Mouse (Mus musculus) myocyte (in vitro differentiated cells): ENCODE measurements around the gene Olfr690. TPM values are rescaled to one million over a fixed set of nuclear protein-coding genes. Genes with fewer than 3 reads are reported as not detected.

ENCODE experiments used
- H3K27me3 ChIP-seq: one replicate; pipeline ENCODE4 v1.6.1; 2011; ENCODE audit not compliant: control insufficient read depth, insufficient read depth, insufficient read length
- H3K36me3 ChIP-seq: one replicate; pipeline ENCODE4 v1.6.1; 2011; ENCODE audit not compliant: control insufficient read depth, insufficient read depth
- H3K4me2 ChIP-seq: one replicate; pipeline ENCODE4 v1.6.1; 2011; ENCODE audit warnings: low read depth, control low read depth
- H3K4me3 ChIP-seq: one replicate; pipeline ENCODE4 v1.5.1; 2011; ENCODE audit warnings: mild to moderate bottlenecking, control low read depth, moderate library complexity
- H3K79me2 ChIP-seq: one replicate; pipeline ENCODE4 v1.6.1; 2011; ENCODE audit not compliant: control insufficient read depth, insufficient read depth
- H3ac ChIP-seq: one replicate; pipeline ENCODE4 v1.6.1; 2011; ENCODE audit not compliant: control insufficient read depth, insufficient read length
- CEBPB ChIP-seq: IDR thresholded peaks from 2 replicates; pipeline ENCODE4 v1.6.1; 2011; ENCODE audit warnings: mild to moderate bottlenecking, moderate library complexity; ENCODE audit not compliant: poor library complexity, insufficient read depth, severe bottlenecking
- E2F4 ChIP-seq: IDR thresholded peaks from one replicate; pipeline ENCODE4 v1.6.1; 2011; ENCODE audit warnings: mild to moderate bottlenecking, control low read depth, moderate library complexity; ENCODE audit not compliant: insufficient read depth
- MAX ChIP-seq: IDR thresholded peaks from one replicate; pipeline ENCODE4 v1.6.1; 2011; ENCODE audit warnings: low read depth, mild to moderate bottlenecking, control low read depth
- MYOD1 ChIP-seq, 3 experiments: IDR thresholded peaks; one replicate each; pipeline ENCODE4 v1.6.1; 2011; ENCODE audit warnings: control low read depth in 2 of 3, low read depth in 2 of 3, mild to moderate bottlenecking in 2 of 3, moderate library complexity in 1 of 3; ENCODE audit not compliant: insufficient read length in 2 of 3, control insufficient read depth in 1 of 3
- MYOG ChIP-seq, 3 experiments: IDR thresholded peaks; one replicate each; pipeline ENCODE4 v1.6.1; 2011; ENCODE audit warnings: control low read depth in 2 of 3, low read depth in 2 of 3, mild to moderate bottlenecking in 2 of 3; ENCODE audit not compliant: insufficient read length in 2 of 3, control insufficient read depth in 1 of 3, insufficient read depth in 1 of 3
- POLR2A ChIP-seq: IDR thresholded peaks from one replicate; pipeline ENCODE4 v1.6.1; 2011; ENCODE audit warnings: low read depth, mild to moderate bottlenecking, control low read depth, moderate library complexity; ENCODE audit not compliant: insufficient read length
- POLR2AphosphoS2 ChIP-seq: IDR thresholded peaks from one replicate; pipeline ENCODE4 v1.6.1; 2011; ENCODE audit warnings: low read depth, control low read depth; ENCODE audit not compliant: insufficient read length
- REST ChIP-seq: IDR thresholded peaks from one replicate; pipeline ENCODE4 v1.6.1; 2011; ENCODE audit warnings: mild to moderate bottlenecking, control low read depth, moderate library complexity; ENCODE audit not compliant: insufficient read depth, insufficient read length
- SRF ChIP-seq: IDR thresholded peaks from one replicate; pipeline ENCODE4 v1.6.1; 2011; ENCODE audit warnings: low read depth; ENCODE audit not compliant: control insufficient read depth, insufficient read length
- TCF12 ChIP-seq: IDR thresholded peaks from one replicate; pipeline ENCODE4 v1.6.1; 2011; ENCODE audit warnings: mild to moderate bottlenecking, control low read depth; ENCODE audit not compliant: poor library complexity, insufficient read depth, severe bottlenecking
- TCF3 ChIP-seq: IDR thresholded peaks from one replicate; pipeline ENCODE4 v1.6.1; 2011; ENCODE audit warnings: low read depth, control low read depth; ENCODE audit not compliant: insufficient read length
- USF1 ChIP-seq: IDR thresholded peaks from one replicate; pipeline ENCODE4 v1.6.1; 2011; ENCODE audit warnings: low read depth, mild to moderate bottlenecking, control low read depth, moderate library complexity
- polyA plus RNA-seq: library from polyadenylated mRNA; unstranded; fragments of >200 nt; fragmentation: generic; extraction: Trizol; gene quantifications from one replicate; pipeline ENCODE4 v1.2.1, GENCODE M21; 2012; ENCODE audit warnings: missing spikeins

Gene Olfr690
- not detected for polyA plus RNA-seq

- Histone ChIP-seq H3K4me3 (no peak within 1 kb of the TSS), H3K27me3 (no peaks in the 10 kb centered on the region), H3K4me2 (no peak within 1 kb of the TSS), H3ac (no peak within 1 kb of the TSS), H3K36me3 (no peaks in the 10 kb centered on the region), H3K79me2 (no peaks in the 10 kb centered on the region)
- no peak for TF ChIP-seq TCF3
- TF ChIP-seq POLR2AphosphoS2: no peak
- TF ChIP-seq USF1: no peak
- no peak for TF ChIP-seq TCF12
- TF ChIP-seq SRF: no peak
- no peak for TF ChIP-seq MYOG (IDR thresholded peaks at IDR 0.05; ENCODE audit: control insufficient read depth in 1 of 3, insufficient read depth in 1 of 3, insufficient read length in 2 of 3, low read depth in 2 of 3)
- TF ChIP-seq E2F4: no peak
- TF ChIP-seq REST: no peak
- TF ChIP-seq POLR2A: no peak
- no peak for TF ChIP-seq CEBPB
- no peak for TF ChIP-seq MAX
- TF ChIP-seq MYOD1 (IDR thresholded peaks at IDR 0.05; ENCODE audit: control insufficient read depth in 1 of 3, insufficient read length in 2 of 3, low read depth in 2 of 3): no peak
These were observed at the start of gene Olfr690 for GRCm38 (mm10) chr7:105334004-105334403. TSS of gene Olfr690 (minus strand) at chr7:105334104.

GRCm38 (mm10) chr7:105380329-105380728 lies 46.4 kb upstream of the Olfr690 start:
- TF ChIP-seq POLR2AphosphoS2 (no peak), USF1 (no peak), REST (no peak), MYOG (IDR thresholded peaks at IDR 0.05; ENCODE audit: control insufficient read depth in 1 of 3, insufficient read depth in 1 of 3, insufficient read length in 2 of 3, low read depth in 2 of 3) (no peak), SRF (no peak), POLR2A (no peak), MAX (no peak), TCF3 (no peak), CEBPB (no peak), TCF12 (no peak), MYOD1 (IDR thresholded peaks at IDR 0.05; ENCODE audit: control insufficient read depth in 1 of 3, insufficient read length in 2 of 3, low read depth in 2 of 3) (no peak), E2F4 (no peak)
- Histone ChIP-seq H3K36me3 (peaks cover 42% of the 10 kb centered on the region), H3ac (no peak overlapping the region), H3K79me2 (no peaks in the 10 kb centered on the region), H3K27me3 (no peaks in the 10 kb centered on the region), H3K4me3 (no peak overlapping the region), H3K4me2 (no peak overlapping the region)

- Histone ChIP-seq H3K4me3 (no peak within 1 kb of the TSS), H3ac (no peak within 1 kb of the TSS), H3K4me2 (no peak within 1 kb of the TSS), H3K36me3 (peaks cover 23% of the 10 kb centered on the region), H3K79me2 (no peaks in the 10 kb centered on the region), H3K27me3 (no peaks in the 10 kb centered on the region)
- TF ChIP-seq MYOD1 (IDR thresholded peaks at IDR 0.05; ENCODE audit: control insufficient read depth in 1 of 3, insufficient read length in 2 of 3, low read depth in 2 of 3): no peak
- TF ChIP-seq SRF: no peak
- no peak for TF ChIP-seq TCF3
- TF ChIP-seq TCF12: no peak
- no peak for TF ChIP-seq REST
- TF ChIP-seq POLR2A: no peak
- TF ChIP-seq MAX: no peak
- no peak for TF ChIP-seq MYOG (IDR thresholded peaks at IDR 0.05; ENCODE audit: control insufficient read depth in 1 of 3, insufficient read depth in 1 of 3, insufficient read length in 2 of 3, low read depth in 2 of 3)
- no peak for TF ChIP-seq USF1
- no peak for TF ChIP-seq POLR2AphosphoS2
- no peak for TF ChIP-seq E2F4
- no peak for TF ChIP-seq CEBPB
These were observed 41.0 kb upstream of the Olfr690 start, which contains the start of gene Gm5901 for GRCm38 (mm10) chr7:105374866-105375265. TSS of gene Gm5901 (plus strand) at chr7:105375038.

GRCm38 (mm10) chr7:105373976-105374375 lies 40.1 kb upstream of the Olfr690 start:
- H3ac ChIP-seq: no peak overlapping the region
- H3K4me3 ChIP-seq: no peak overlapping the region
- no peaks in the 10 kb centered on the region for H3K79me2 ChIP-seq
- TF ChIP-seq TCF3 (no peak), MYOD1 (IDR thresholded peaks at IDR 0.05; ENCODE audit: control insufficient read depth in 1 of 3, insufficient read length in 2 of 3, low read depth in 2 of 3) (no peak), USF1 (no peak), POLR2A (no peak), MYOG (IDR thresholded peaks at IDR 0.05; ENCODE audit: control insufficient read depth in 1 of 3, insufficient read depth in 1 of 3, insufficient read length in 2 of 3, low read depth in 2 of 3) (no peak), POLR2AphosphoS2 (no peak), CEBPB (no peak), MAX (no peak), SRF (no peak), E2F4 (no peak), REST (no peak), TCF12 (no peak)
- no peaks in the 10 kb centered on the region for H3K27me3 ChIP-seq
- no peak overlapping the region for H3K4me2 ChIP-seq
- peaks cover 21% of the 10 kb centered on the region for H3K36me3 ChIP-seq

- H3K4me3 ChIP-seq: no peak overlapping the region
- no peak for TF ChIP-seq POLR2AphosphoS2
- peaks cover 21% of the 10 kb centered on the region for H3K36me3 ChIP-seq
- no peaks in the 10 kb centered on the region for H3K27me3 ChIP-seq
- no peaks in the 10 kb centered on the region for H3K79me2 ChIP-seq
- no peak overlapping the region for H3K4me2 ChIP-seq
- no peak overlapping the region for H3ac ChIP-seq
These were observed 39.6 kb upstream of the Olfr690 start for GRCm38 (mm10) chr7:105373509-105373908.
